Mouse (Mus musculus): Measurements from ENCODE around the gene Ednrb.

DNA sequence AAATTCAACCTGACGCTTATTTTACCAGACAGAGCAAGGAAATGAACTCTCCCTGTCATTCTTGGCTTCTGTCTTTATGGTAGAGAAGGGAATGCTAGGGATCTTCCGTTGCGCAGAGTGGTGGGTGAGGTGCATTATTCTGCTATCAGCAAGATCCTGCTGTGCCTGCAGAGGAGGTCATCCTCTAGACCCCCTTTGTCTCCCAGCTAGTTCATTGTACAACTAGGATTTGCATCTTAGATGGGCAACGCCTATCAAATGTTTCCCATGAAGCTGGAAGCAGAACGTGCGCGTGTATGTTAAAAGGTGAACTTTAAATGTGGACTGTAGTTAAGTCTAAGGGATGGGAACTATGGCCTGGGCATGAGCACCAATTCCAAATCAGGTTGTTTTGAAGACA lies 742 bp upstream of the Ednrb start:
- no peak for TF ChIP-seq EP300 (IDR thresholded peaks at IDR 0.05; ENCODE audit: low read depth)
- TF ChIP-seq CTCF (IDR thresholded peaks at IDR 0.05; ENCODE audit: low read depth): no peak
